Mouse (Mus musculus) bone marrow, adult 2 months (tissue): ENCODE data around the gene Ccdc33.

ENCODE experiments used
- CTCF ChIP-seq: fragments of 200-500 bp; IDR thresholded peaks from 2 replicates; pipeline ENCODE4 v1.5.1; 2011; ENCODE audit warnings: low read length, control low read depth; ENCODE audit not compliant: control insufficient read depth, insufficient read depth
- POLR2A ChIP-seq: fragments of 200-500 bp; IDR thresholded peaks from 2 replicates; pipeline ENCODE4 v1.6.1; 2011; ENCODE audit warnings: low read depth, mild to moderate bottlenecking, control low read depth, low read length, borderline replicate concordance; ENCODE audit not compliant: control insufficient read depth

DNA sequence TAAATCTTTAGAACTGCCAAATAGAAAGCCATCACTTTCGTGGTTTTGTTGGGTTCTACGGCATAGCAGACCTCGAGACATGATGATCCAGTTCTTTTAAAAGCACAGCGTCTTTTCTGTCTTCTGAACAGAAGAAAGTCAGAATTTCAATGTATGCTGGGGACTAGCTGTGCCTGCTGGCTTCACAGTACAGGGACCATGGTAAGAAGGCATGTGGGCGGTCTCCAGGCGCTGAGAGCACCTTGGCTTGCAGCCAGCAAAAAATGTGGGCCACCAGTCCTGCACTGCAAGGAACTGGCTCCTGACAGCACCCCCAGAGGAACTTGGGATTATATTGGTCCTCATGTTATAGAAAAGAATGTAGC lies 51.9 kb downstream of the Ccdc33 start:
- TF ChIP-seq POLR2A, result no peak
- TF ChIP-seq CTCF, result no peak
